In genomic region chr4:125921550-125922316, GRCm38 (mm10) we compare ENCODE assay signal across 9 mouse cellular contexts.
A peak's percentile ranks its signal among the peaks of the same experiment; 100 is the strongest.
DNase-seq lines count a peak whose midpoint lies in the region; ATAC-seq and TF ChIP-seq lines count a peak whose summit lies in the region.
"Had no signal": no experiment of that assay in that cellular context is flagged by ENCODE, and none has a peak within 500 bp of the region (broad histone marks: within the 10 kb centered on the region; RNA-seq: fewer than 3 reads in every experiment).

No protein-coding gene starts in this region.

- H3K4me3 ChIP-seq in embryonic facial prominence, embryonic 10.5 days = peak overlapping the region; percentile 43
- no peak overlapping the region for H3K4me3 ChIP-seq in hindbrain, embryonic 16.5 days (ENCODE audit: low read length)
- H3K4me3 ChIP-seq in limb, embryonic 10.5 days = peak overlapping the region; percentile 24
- H3K4me3 ChIP-seq in small intestine, adult 2 months (ENCODE audit: low read depth, low read length) = no peak overlapping the region
- H3K4me3 ChIP-seq: limb, embryonic 15.5 days had no signal

- no peak overlapping the region for H3K9ac ChIP-seq in hindbrain, embryonic 16.5 days (ENCODE audit: low read depth, low read length)
- H3K9ac ChIP-seq: limb, embryonic 15.5 days had no signal

- DNase-seq in left cerebral cortex, adult 18-20 months (ENCODE audit: low spot score in 2 of 2) = peak; percentile 31 to 64
- no peak for DNase-seq in left cerebral cortex, adult 11 months (ENCODE audit: low spot score)
- DNase-seq in ZHBTc4 (ENCODE audit: low read depth, low spot score) = peak; percentile 93
- peak; percentile 80 for DNase-seq in embryonic facial prominence, embryonic 10.5 days (ENCODE audit: low spot score)
- peak; percentile 81 for DNase-seq in limb, embryonic 10.5 days (ENCODE audit: low spot score)
- no peak for DNase-seq in spleen, adult 18-20 months

- H3K27me3 ChIP-seq in embryonic facial prominence, embryonic 10.5 days (replicated peaks; ENCODE audit: low read depth, poor library complexity, severe bottlenecking) = peaks cover 57% of the 10 kb centered on the region
- no peaks in the 10 kb centered on the region for H3K27me3 ChIP-seq in hindbrain, embryonic 16.5 days (replicated peaks; ENCODE audit: control insufficient read depth, insufficient read depth, low read length)
- H3K27me3 ChIP-seq in limb, embryonic 10.5 days (ENCODE audit: low read depth, poor library complexity, severe bottlenecking) = peaks cover 79% of the 10 kb centered on the region
- no peaks in the 10 kb centered on the region for H3K27me3 ChIP-seq in small intestine, adult 2 months (ENCODE audit: control insufficient read depth, insufficient read depth, low read length)

- 0 out of 2 replicates have a peak, but pooled peaks have one; percentile 58 for ATAC-seq in hindbrain, embryonic 16.5 days

- TF ChIP-seq CTCF in small intestine, adult 2 months (IDR thresholded peaks at IDR 0.05; ENCODE audit: extremely low read depth, insufficient read length, insufficient replicate concordance, low read depth, low read length) = peak; percentile 4; the same call in 1 of the 2 replicates

- 9% methylated on average over 19 of the region's 19 CpGs for WGBS in embryonic facial prominence, embryonic 10.5 days
- 8% methylated on average over 19 of the region's 19 CpGs for WGBS in hindbrain, embryonic 16.5 days
- 12% methylated on average over 19 of the region's 19 CpGs for WGBS in limb, embryonic 10.5 days
- 23% methylated on average over 19 of the region's 19 CpGs for WGBS in small intestine, adult 2 months

- H3K4me2 ChIP-seq in hindbrain, embryonic 16.5 days (ENCODE audit: low read length) = no peak overlapping the region
- H3K4me2 ChIP-seq: limb, embryonic 15.5 days had no signal

- H3K27ac ChIP-seq in embryonic facial prominence, embryonic 10.5 days (replicated peaks) = peak overlapping the region; percentile 70
- H3K27ac ChIP-seq in hindbrain, embryonic 16.5 days (ENCODE audit: low read depth, low read length) = no peak overlapping the region
- H3K27ac ChIP-seq in limb, embryonic 10.5 days = no peak overlapping the region
- H3K27ac ChIP-seq in small intestine, adult 2 months (ENCODE audit: insufficient read depth, low read depth, low read length) = no peak overlapping the region
- H3K27ac ChIP-seq: limb, embryonic 15.5 days had no signal

- no peaks in the 10 kb centered on the region for H3K36me3 ChIP-seq in embryonic facial prominence, embryonic 10.5 days (replicated peaks)
- H3K36me3 ChIP-seq in hindbrain, embryonic 16.5 days (ENCODE audit: control insufficient read depth, insufficient read depth, low read length) = no peaks in the 10 kb centered on the region
- no peaks in the 10 kb centered on the region for H3K36me3 ChIP-seq in limb, embryonic 10.5 days
- no peaks in the 10 kb centered on the region for H3K36me3 ChIP-seq in small intestine, adult 2 months (ENCODE audit: control insufficient read depth, insufficient read depth, low read length)
- H3K36me3 ChIP-seq: limb, embryonic 15.5 days had no signal

- no peaks in the 10 kb centered on the region for H3K9me3 ChIP-seq in embryonic facial prominence, embryonic 10.5 days
- no peaks in the 10 kb centered on the region for H3K9me3 ChIP-seq in hindbrain, embryonic 16.5 days (ENCODE audit: control insufficient read depth, low read length)
- H3K9me3 ChIP-seq in limb, embryonic 10.5 days (replicated peaks) = no peaks in the 10 kb centered on the region
- H3K9me3 ChIP-seq: limb, embryonic 15.5 days had no signal

- no peak for TF ChIP-seq POLR2A in small intestine, adult 2 months (IDR thresholded peaks at IDR 0.05; ENCODE audit: low read depth, low read length)

- peaks cover 44% of the 10 kb centered on the region for H3K4me1 ChIP-seq in embryonic facial prominence, embryonic 10.5 days
- H3K4me1 ChIP-seq in hindbrain, embryonic 16.5 days (ENCODE audit: control insufficient read depth, insufficient read depth, low read depth, low read length) = peaks cover 19% of the 10 kb centered on the region
- H3K4me1 ChIP-seq in limb, embryonic 10.5 days = peaks cover 30% of the 10 kb centered on the region
- H3K4me1 ChIP-seq in small intestine, adult 2 months (ENCODE audit: control insufficient read depth, insufficient read depth, insufficient read length, low read length) = no peaks in the 10 kb centered on the region
- H3K4me1 ChIP-seq: limb, embryonic 15.5 days had no signal

Comparison
In these comparisons a context has a peak if more than half of its experiments do, and no peak if none do; other contexts are left out.
1. DNase-seq: peak in left cerebral cortex, adult 18-20 months (2 of 2), ZHBTc4 (single experiment), embryonic facial prominence, embryonic 10.5 days (single experiment) and limb, embryonic 10.5 days (single experiment); none in left cerebral cortex, adult 11 months (single experiment) and spleen, adult 18-20 months (0 of 2).
2. H3K4me3 ChIP-seq: peak in embryonic facial prominence, embryonic 10.5 days (single experiment) and limb, embryonic 10.5 days (single experiment); none in hindbrain, embryonic 16.5 days (single experiment) and small intestine, adult 2 months (single experiment).